Mouse (Mus musculus) layer of hippocampus, postnatal 10 days (tissue): ENCODE measurements around the gene Olfr213. TPM values are rescaled to one million over a fixed set of nuclear protein-coding genes. Genes with fewer than 3 reads are reported as not detected.
"Not testable (repeated sequence)": the region's sequence is repeated elsewhere in the genome, so short reads cannot be mapped to it uniquely, and the experiment has no call there.

Source experiments
- DNase-seq, 2 experiments: peaks; one replicate each; pipeline ENCODE4 v3.0.0; 2021; ENCODE audit warnings: low spot score in 2 of 2
- long read RNA-seq: library from polyadenylated mRNA; stranded (forward); transcript quantifications from one replicate; pipeline ENCODE4 v2.0.0, GENCODE M21; 2023
- total RNA-seq, 2 experiments: library from RNA; stranded (reverse); gene quantifications; 2 replicates each; pipeline ENCODE4 v1.2.3; 2021

The Olfr213 gene
- not detected for total RNA-seq
- long read RNA-seq, result 0 reads

- no peak for DNase-seq
These were observed at the start of gene Olfr213 for GRCm38 (mm10) chr6:116538156-116538555. Gene Olfr213, plus strand, starts transcription at chr6:116538456.

GRCm38 (mm10) chr6:116488791-116489190 lies 49.5 kb upstream of the Olfr213 start, which contains the start of gene Olfr211:
Gene Olfr211, plus strand, starts transcription at chr6:116489091.
- no peak for DNase-seq

- DNase-seq, result no peak
These were observed 44.5 kb upstream of the Olfr213 start for GRCm38 (mm10) chr6:116493742-116494141.

GRCm38 (mm10) chr6:116495960-116496359 lies 42.3 kb upstream of the Olfr213 start:
- no peak for DNase-seq

GRCm38 (mm10) chr6:116506302-116507003 lies 31.8 kb upstream of the Olfr213 start, which contains the start of gene Olfr212:
Gene Olfr212, plus strand, starts transcription at chr6:116506516.
- DNase-seq, result not testable (repeated sequence)

GRCm38 (mm10) chr6:116514832-116515231 lies 23.4 kb upstream of the Olfr213 start:
- no peak for DNase-seq

- DNase-seq, result no peak
These were observed 4.2 kb downstream of the Olfr213 start for GRCm38 (mm10) chr6:116542500-116542899.

GRCm38 (mm10) chr6:116550841-116551240 lies 12.6 kb downstream of the Olfr213 start, which contains the start of gene Gm5580:
Gene Gm5580, plus strand, starts transcription at chr6:116551141.
- DNase-seq, result not testable (repeated sequence)

- DNase-seq, result no peak
These were observed 15.7 kb downstream of the Olfr213 start, which contains the start of gene Olfr214 for GRCm38 (mm10) chr6:116553935-116554334. Gene Olfr214, plus strand, starts transcription at chr6:116554235.

GRCm38 (mm10) chr6:116554952-116555351 lies 16.7 kb downstream of the Olfr213 start:
- DNase-seq, result no peak

GRCm38 (mm10) chr6:116569834-116570233 lies 31.6 kb downstream of the Olfr213 start:
- peak; percentile 29 to 44 for DNase-seq

GRCm38 (mm10) chr6:116584095-116584494 lies 45.8 kb downstream of the Olfr213 start, which contains the start of gene Olfr215:
Gene Olfr215, minus strand, starts transcription at chr6:116584195.
- no peak for DNase-seq

Other genes starting within 250 kb of the Olfr213 start
- 10 to 100 TPM; 63.2 to 66.3 TPM for gene March8, start 200.4 kb upstream of the Olfr213 start, total RNA-seq
- gene Alox5, start 77.3 kb upstream of the Olfr213 start, total RNA-seq, result 1 to 10 TPM; 1.2 to 3.0 TPM
- not detected for gene Olfr211, start 49.4 kb upstream of the Olfr213 start, total RNA-seq
- under 1 TPM in 1 of 2 experiments, not detected in 1; 0.16 TPM for gene Olfr212, start 31.9 kb upstream of the Olfr213 start, total RNA-seq
- gene Gm5580, start 12.7 kb downstream of the Olfr213 start, total RNA-seq, result 1 to 10 TPM; 2.9 to 3.1 TPM
- not detected for gene Olfr214, start 15.8 kb downstream of the Olfr213 start, total RNA-seq
- not detected for gene Olfr215, start 45.7 kb downstream of the Olfr213 start, total RNA-seq
- gene Zfp422, start 90.5 kb downstream of the Olfr213 start, total RNA-seq, result 10 to 100 TPM; 28.9 to 30.0 TPM
- gene Depp1, start 112.2 kb downstream of the Olfr213 start, total RNA-seq, result 1 to 10 TPM; 1.7 to 3.9 TPM
- gene Rassf4, start 135.5 kb downstream of the Olfr213 start, total RNA-seq, result 1 to 10 TPM; 4.3 to 4.8 TPM
- 1 to 10 TPM in 1 of 2 experiments, under 1 TPM in 1; 0.18 to 4.4 TPM for gene Tmem72, start 178.5 kb downstream of the Olfr213 start, total RNA-seq